Mouse (Mus musculus): ENCODE results near the gene Tril. TPM values are rescaled to one million over a fixed set of nuclear protein-coding genes. Genes with fewer than 3 reads are reported as not detected.

The Tril gene
- total RNA-seq, 4 experiments from 2014 or later: 5.1 to 13.0 (median 8.1) TPM

- DNase-seq: no peak
These were observed 14.6 kb downstream of the Tril start for GRCm38 (mm10) chr6:53806021-53806420.

DNA sequence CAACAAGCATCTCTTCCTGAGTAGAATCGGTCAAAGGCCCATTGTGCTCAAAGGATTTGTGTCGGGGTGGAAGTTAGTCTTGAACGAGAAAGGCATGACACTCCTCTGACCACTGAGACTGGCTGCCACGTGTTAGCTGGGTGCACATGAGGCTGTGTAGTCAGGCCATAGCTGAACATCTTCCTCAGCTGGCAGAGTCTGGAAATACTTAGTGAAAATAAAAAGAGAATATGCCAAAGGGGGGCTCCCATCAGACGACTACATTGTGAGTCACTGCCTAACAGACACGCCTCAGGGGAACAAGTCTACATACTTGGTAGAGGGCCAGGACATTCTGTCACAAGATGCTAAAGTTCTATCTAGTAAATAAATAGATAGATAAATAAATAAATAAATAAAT is 16.5 kb downstream of the Tril start:
- DNase-seq: no peak

DNA sequence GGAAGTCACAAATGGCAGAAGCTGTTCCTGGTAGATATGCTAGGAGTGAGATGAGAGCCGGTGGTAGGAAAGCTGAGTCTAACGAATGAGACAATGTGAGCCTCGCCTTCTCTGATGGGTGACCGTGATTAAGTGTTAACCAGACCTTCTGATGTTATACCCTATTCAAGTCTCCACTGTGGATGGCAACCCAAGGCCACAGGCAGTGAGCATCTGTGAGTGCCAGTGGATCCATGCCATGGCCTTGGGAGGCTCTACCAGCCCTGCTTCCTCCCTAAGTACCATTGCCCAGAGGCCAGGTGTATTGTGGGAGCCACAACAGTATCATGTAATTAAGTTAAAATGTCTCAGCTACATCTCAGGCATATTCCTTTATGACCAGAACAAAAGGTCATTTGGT is 17.1 kb downstream of the Tril start:
- DNase-seq: no peak

- peak; percentile 73 for DNase-seq
These were observed 18.7 kb downstream of the Tril start for GRCm38 (mm10) chr6:53801893-53802286.

GRCm38 (mm10) chr6:53801269-53801892 is 19.2 kb downstream of the Tril start:
- no peak for DNase-seq

DNA sequence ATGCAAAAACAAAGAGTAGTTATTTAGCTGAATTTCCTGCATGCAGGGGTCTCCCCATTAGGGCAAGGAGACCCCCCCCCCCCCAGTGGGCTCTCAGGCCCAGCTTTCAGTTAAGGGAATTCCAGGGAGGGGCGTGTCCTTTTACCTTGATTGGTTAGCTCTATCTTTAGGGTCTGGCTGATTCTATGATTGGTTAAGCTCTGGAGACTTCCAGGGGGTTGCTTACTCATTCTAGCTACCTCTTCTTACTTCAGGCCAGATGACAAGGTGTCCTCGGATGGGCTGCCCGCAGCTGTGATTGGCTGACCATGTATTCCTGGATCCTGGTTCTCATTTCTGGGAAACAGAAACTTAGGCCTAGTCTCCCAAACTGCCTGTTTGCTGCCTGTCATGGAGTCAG is 21.8 kb downstream of the Tril start:
- DNase-seq: no peak

DNA sequence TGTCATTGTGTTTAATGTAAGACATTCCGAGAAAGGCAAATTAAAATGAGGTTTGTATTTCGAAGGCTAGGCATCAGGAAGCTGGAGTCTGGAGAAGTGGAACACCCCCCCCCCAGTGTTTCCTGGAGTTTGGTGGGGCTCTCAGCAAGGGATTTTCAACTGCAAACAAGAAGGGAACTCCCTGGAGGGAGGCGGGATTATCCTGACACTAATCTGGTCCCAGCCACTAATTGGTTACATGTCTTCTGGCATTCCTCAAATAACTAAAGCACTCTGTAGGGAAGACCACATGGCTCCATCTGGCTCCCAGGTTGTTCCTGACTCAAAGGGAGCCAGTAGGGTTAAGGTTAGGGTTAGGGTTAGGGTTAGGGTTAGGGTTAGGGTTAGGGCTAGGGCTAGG is 23.8 kb downstream of the Tril start:
- DNase-seq: no peak

DNA sequence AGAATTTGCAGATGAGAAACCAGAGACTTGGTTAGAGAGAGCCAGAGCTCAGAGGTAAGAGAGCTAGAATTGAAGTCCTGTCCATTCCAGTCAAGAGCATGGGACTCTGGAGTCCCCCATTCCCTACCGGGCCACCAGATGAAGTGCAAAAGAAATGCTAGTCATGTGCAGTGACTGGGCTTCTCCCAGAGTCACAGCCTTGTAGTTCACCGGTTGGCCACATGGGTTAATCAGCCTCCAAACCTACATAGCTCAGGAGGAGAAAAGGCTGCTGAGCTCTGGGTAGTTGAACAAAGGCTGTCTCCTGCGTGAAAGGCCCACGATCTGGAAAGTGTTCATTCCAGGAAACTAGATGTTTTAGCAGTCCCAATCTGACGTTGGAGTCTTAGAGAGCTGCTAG is 24.8 kb downstream of the Tril start:
- DNase-seq: no peak

- DNase-seq: no peak
These were observed 25.6 kb downstream of the Tril start for GRCm38 (mm10) chr6:53795078-53795477.

- peak; percentile 66 for DNase-seq
These were observed 26.2 kb downstream of the Tril start for GRCm38 (mm10) chr6:53794323-53794971.

DNA sequence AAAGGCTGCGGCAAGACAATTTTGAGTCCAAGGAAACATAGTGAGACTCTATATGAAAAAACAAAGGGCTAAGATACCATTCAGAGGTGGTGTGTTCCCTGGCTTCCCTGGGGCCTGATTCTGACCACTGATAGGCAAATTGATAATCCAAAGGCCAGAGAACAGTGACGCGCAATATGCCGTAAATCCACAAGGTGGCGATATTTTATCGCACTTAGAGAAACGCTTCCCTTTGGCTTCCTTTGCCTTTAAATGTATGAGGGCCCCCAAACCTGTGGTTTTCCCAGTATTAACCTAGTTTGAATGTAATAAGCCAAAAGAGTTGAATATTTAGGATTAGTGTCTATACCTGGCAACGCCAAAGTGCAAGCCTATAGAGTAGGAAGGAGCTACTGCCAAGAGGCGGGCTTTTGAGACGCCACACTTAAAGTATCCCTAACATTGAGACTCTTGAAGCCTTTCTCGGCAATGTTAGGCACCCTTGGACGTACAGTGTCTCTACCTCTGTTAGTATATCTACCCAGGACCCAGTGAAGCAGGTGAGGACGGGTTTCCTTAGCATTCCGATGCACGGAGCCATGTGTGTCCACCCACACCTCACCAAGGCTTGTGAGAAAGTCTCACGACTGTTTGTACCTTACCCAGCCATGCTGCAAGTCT is 37.6 kb downstream of the Tril start:
- no peak for DNase-seq

DNA sequence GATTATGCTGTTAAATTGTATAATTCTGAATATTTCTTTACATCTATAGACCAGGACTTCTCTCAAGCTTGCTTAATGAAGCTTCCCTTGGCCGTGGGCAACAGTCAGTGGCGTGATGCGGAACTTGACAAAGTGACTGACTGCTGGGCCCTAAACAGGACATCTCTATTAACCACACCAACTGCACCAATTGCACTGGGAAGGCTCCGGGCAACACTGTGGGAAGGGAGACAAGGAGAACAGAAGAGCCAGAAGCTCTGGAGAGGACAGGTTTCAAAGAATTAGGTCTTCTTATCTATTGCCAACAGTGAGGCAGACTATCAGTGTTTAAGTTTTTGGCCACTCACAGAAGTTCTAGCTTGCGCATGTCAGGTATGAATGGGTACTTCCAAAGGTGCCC is 38.4 kb downstream of the Tril start:
- DNase-seq: no peak

GRCm38 (mm10) chr6:53781171-53781570 is 39.5 kb downstream of the Tril start:
- no peak for DNase-seq

GRCm38 (mm10) chr6:53780008-53780407 is 40.6 kb downstream of the Tril start:
- DNase-seq: no peak

DNA sequence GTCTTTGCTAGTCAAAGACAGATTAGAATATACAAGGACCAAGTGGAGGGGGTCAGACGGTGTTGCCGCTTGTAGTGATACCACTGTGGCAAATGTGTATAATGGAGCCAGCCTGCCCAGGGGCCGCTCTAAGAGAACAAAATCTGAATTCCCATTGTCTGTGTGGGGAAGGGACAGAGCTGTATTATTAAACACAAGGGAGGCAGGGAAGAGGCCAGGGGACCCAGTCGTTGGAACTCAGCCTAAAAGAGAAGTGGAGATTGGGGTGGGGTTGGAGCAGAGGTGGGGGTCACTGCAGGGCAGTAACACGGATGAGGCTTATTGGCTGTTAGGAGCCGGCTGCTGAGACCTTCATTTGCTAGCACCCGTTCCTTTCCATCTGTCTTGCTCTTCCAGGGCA is 41.1 kb downstream of the Tril start:
- no peak for DNase-seq

- no peak for DNase-seq
These were observed 42.1 kb downstream of the Tril start for GRCm38 (mm10) chr6:53778424-53778955.

DNA sequence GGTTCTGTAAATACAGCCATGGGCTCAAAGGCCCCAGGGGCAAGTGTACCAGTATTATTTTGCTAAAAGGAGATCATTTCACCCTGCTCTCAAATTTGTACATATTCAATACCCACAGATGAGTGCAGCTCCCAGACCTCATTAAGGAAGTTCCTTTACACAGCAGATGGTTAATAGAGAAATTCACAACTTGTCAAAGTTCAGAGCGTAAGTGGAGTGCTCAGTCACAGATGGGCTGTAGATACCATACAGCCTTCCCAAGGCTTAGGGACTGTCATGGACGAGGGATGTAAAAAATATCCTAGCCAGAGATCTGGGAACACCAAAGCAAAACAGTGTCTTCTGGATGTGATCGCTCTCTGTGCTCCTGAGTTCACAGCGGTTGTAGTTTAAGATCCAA is 52.4 kb downstream of the Tril start:
- no peak for DNase-seq

GRCm38 (mm10) chr6:53766243-53766915 is 54.3 kb downstream of the Tril start:
- DNase-seq: no peak

DNA sequence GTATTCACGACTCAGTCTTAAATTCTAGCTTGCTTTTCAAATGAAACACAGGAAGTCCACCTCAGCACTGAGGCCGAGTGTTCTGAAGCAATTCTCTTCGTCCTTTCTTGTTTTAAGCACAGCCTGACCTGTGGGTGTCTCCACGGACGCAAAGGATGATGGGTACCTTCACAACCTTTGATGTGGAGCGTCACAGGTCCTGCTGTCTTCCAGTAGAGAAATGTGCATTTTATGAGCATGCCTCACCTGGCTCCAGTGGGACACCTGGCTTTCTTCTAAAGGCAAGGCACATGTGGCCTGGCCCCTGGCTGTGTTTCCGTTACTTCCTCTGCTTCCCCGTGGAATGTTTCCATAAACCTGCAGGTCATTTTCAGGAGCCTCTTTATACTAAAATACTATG is 54.9 kb downstream of the Tril start:
- DNase-seq: no peak

Measured in adrenal gland, adult 8-10 months (tissue).